Mouse (Mus musculus): ENCODE results near the gene Ift81. TPM values are rescaled to one million over a fixed set of nuclear protein-coding genes. Genes with fewer than 3 reads are reported as not detected.

The Ift81 gene
- total and polyA plus RNA-seq, 2 experiments from 2014 or later, result 43.8 to 51.6 TPM

GRCm38 (mm10) chr5:122526878-122527730 is 87.2 kb downstream of the Ift81 start:
- peaks cover 64% of the 10 kb centered on the region for H3K4me1 ChIP-seq (ENCODE audit: control insufficient read depth, insufficient read depth)
- peak overlapping the region; percentile 94 for H3K27ac ChIP-seq (ENCODE audit: low read depth)
- no peak for DNase-seq (ENCODE audit: low spot score)
- 31% methylated on average over 15 of the region's 15 CpGs for WGBS
- H3K27me3 ChIP-seq (ENCODE audit: control insufficient read depth, insufficient read depth, low read length), result no peaks in the 10 kb centered on the region
- no peaks in the 10 kb centered on the region for H3K36me3 ChIP-seq (replicated peaks; ENCODE audit: control insufficient read depth, insufficient read depth, low read length)
- peak overlapping the region; percentile 33 for H3K9ac ChIP-seq (replicated peaks; ENCODE audit: low read depth, low read length)
- H3K4me2 ChIP-seq (ENCODE audit: low read depth, low read length), result peak overlapping the region; percentile 28
- no peak overlapping the region for H3K4me3 ChIP-seq (ENCODE audit: low read depth, low read length)
- ATAC-seq (ENCODE audit: insufficient read depth, low read depth), result peak; percentile 49
- TF ChIP-seq CTCF (IDR thresholded peaks at IDR 0.05; ENCODE audit: low read depth) (no peak), EP300 (IDR thresholded peaks at IDR 0.05; ENCODE audit: low read depth) (peak; percentile 89)
- 0 out of 2 replicates have a peak, but pooled peaks cover 4% of the 10 kb centered on the region for H3K9me3 ChIP-seq (replicated peaks; ENCODE audit: control insufficient read depth, low read length)

- TF ChIP-seq CTCF (IDR thresholded peaks at IDR 0.05; ENCODE audit: low read depth) (no peak), EP300 (IDR thresholded peaks at IDR 0.05; ENCODE audit: low read depth) (no peak)
- 0 out of 2 replicates have a peak, but pooled peaks cover 2% of the 10 kb centered on the region for H3K9me3 ChIP-seq (replicated peaks; ENCODE audit: control insufficient read depth, low read length)
- WGBS, result 77% methylated on average over 9 of the region's 9 CpGs
- no peaks in the 10 kb centered on the region for H3K27me3 ChIP-seq (ENCODE audit: control insufficient read depth, insufficient read depth, low read length)
- no peaks in the 10 kb centered on the region for H3K36me3 ChIP-seq (replicated peaks; ENCODE audit: control insufficient read depth, insufficient read depth, low read length)
- no peak for DNase-seq (ENCODE audit: low spot score)
- no peak overlapping the region for H3K4me3 ChIP-seq (ENCODE audit: low read depth, low read length)
- ATAC-seq (ENCODE audit: insufficient read depth, low read depth), result no peak
- H3K4me1 ChIP-seq (ENCODE audit: control insufficient read depth, insufficient read depth), result peaks cover 65% of the 10 kb centered on the region
- no peak overlapping the region for H3K4me2 ChIP-seq (ENCODE audit: low read depth, low read length)
- peak overlapping the region; percentile 94 for H3K27ac ChIP-seq (ENCODE audit: low read depth)
- H3K9ac ChIP-seq (replicated peaks; ENCODE audit: low read depth, low read length), result peak overlapping the region; percentile 4; the same call in 1 of the 2 replicates
Observed at GRCm38 (mm10) chr5:122526405-122526804, 87.9 kb downstream of the Ift81 start.

- no peak overlapping the region for H3K4me2 ChIP-seq (ENCODE audit: low read depth, low read length)
- H3K9me3 ChIP-seq (replicated peaks; ENCODE audit: control insufficient read depth, low read length), result no peaks in the 10 kb centered on the region
- peak overlapping the region; percentile 94 for H3K27ac ChIP-seq (ENCODE audit: low read depth)
- no peak for DNase-seq (ENCODE audit: low spot score)
- WGBS, result 63% methylated on average over 14 of the region's 14 CpGs
- no peaks in the 10 kb centered on the region for H3K36me3 ChIP-seq (replicated peaks; ENCODE audit: control insufficient read depth, insufficient read depth, low read length)
- no peaks in the 10 kb centered on the region for H3K27me3 ChIP-seq (ENCODE audit: control insufficient read depth, insufficient read depth, low read length)
- TF ChIP-seq CTCF (IDR thresholded peaks at IDR 0.05; ENCODE audit: low read depth) (no peak), EP300 (IDR thresholded peaks at IDR 0.05; ENCODE audit: low read depth) (no peak)
- ATAC-seq (ENCODE audit: insufficient read depth, low read depth), result no peak
- no peak overlapping the region for H3K4me3 ChIP-seq (ENCODE audit: low read depth, low read length)
- peaks cover 63% of the 10 kb centered on the region for H3K4me1 ChIP-seq (ENCODE audit: control insufficient read depth, insufficient read depth)
- H3K9ac ChIP-seq (replicated peaks; ENCODE audit: low read depth, low read length), result 0 out of 2 replicates have a peak overlapping the region, but pooled peaks have one; percentile 30
Observed at GRCm38 (mm10) chr5:122525238-122525931, 88.9 kb downstream of the Ift81 start.

- TF ChIP-seq CTCF (IDR thresholded peaks at IDR 0.05; ENCODE audit: low read depth) (no peak), EP300 (IDR thresholded peaks at IDR 0.05; ENCODE audit: low read depth) (no peak)
- Histone ChIP-seq H3K4me1 (ENCODE audit: control insufficient read depth, insufficient read depth) (peaks cover 62% of the 10 kb centered on the region), H3K9me3 (replicated peaks; ENCODE audit: control insufficient read depth, low read length) (no peaks in the 10 kb centered on the region), H3K36me3 (replicated peaks; ENCODE audit: control insufficient read depth, insufficient read depth, low read length) (no peaks in the 10 kb centered on the region), H3K27ac (ENCODE audit: low read depth) (peak overlapping the region; percentile 94), H3K4me2 (ENCODE audit: low read depth, low read length) (no peak overlapping the region), H3K4me3 (ENCODE audit: low read depth, low read length) (no peak overlapping the region), H3K27me3 (ENCODE audit: control insufficient read depth, insufficient read depth, low read length) (no peaks in the 10 kb centered on the region), H3K9ac (replicated peaks; ENCODE audit: low read depth, low read length) (peak overlapping the region; percentile 30; the same call in 1 of the 2 replicates)
- 39% methylated on average over 4 of the region's 4 CpGs for WGBS
- ATAC-seq (ENCODE audit: insufficient read depth, low read depth), result no peak
- DNase-seq (ENCODE audit: low spot score), result no peak
Observed at GRCm38 (mm10) chr5:122524854-122525237, 89.5 kb downstream of the Ift81 start.

- ATAC-seq (ENCODE audit: insufficient read depth, low read depth), result no peak
- H3K4me2 ChIP-seq (ENCODE audit: low read depth, low read length), result no peak overlapping the region
- no peak for TF ChIP-seq EP300 (IDR thresholded peaks at IDR 0.05; ENCODE audit: low read depth)
- H3K27ac ChIP-seq (ENCODE audit: low read depth), result peak overlapping the region; percentile 94
- 28% methylated on average over 3 of the region's 3 CpGs for WGBS
- no peak overlapping the region for H3K4me3 ChIP-seq (ENCODE audit: low read depth, low read length)
- H3K9me3 ChIP-seq (replicated peaks; ENCODE audit: control insufficient read depth, low read length), result no peaks in the 10 kb centered on the region
- peaks cover 58% of the 10 kb centered on the region for H3K4me1 ChIP-seq (ENCODE audit: control insufficient read depth, insufficient read depth)
- peak; percentile 52 for DNase-seq (ENCODE audit: low spot score)
- H3K27me3 ChIP-seq (ENCODE audit: control insufficient read depth, insufficient read depth, low read length), result no peaks in the 10 kb centered on the region
- no peak overlapping the region for H3K9ac ChIP-seq (replicated peaks; ENCODE audit: low read depth, low read length)
- no peaks in the 10 kb centered on the region for H3K36me3 ChIP-seq (replicated peaks; ENCODE audit: control insufficient read depth, insufficient read depth, low read length)
Observed at GRCm38 (mm10) chr5:122524244-122524643, 90.1 kb downstream of the Ift81 start.

Measured in heart, postnatal 0 days (tissue).